Mouse (Mus musculus): ENCODE results near the gene Kirrel. TPM values are rescaled to one million over a fixed set of nuclear protein-coding genes. Genes with fewer than 3 reads are reported as not detected.

Gene Kirrel
- polyA plus RNA-seq (2015; fragmentation: Nextera tagmentation; extraction: Ambion mirVana), result 3.5 TPM in 2 replicates

DNA sequence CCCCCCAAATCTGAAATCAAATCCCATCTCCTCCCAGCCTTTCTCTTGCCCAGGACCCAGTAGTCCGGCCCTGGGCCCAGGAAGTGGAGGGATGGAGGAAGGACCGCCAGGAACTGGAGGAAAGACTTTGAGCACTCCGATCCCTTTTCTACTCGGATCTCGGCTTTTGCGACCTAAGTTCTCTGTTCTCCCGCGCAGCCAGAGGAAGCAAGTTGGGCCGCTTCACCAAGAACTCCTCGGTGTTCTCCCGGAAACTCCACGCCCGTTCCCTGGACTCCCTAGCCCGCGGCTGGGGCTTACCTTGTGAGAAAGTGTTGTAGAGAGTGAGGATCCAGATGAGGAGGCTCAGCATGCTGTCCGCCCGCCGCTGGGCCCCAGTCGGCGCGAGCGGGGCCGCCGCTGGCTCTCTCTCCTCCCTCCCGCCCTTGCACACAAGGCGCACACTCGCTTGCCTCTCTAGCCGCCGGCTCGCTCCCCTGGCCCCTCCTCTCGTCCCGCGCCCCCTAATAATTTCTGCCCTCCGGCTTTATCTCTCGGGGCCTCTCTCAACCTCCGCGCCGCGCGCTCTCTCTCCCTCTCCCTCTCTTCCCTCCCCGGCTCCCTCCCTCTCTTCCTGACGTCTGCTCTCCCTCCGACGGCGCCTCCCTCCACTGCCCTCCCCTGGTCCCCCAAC lies at the start of gene Kirrel:
Kirrel (minus strand) TSS at position 652 of the 673 bp plus-strand sequence.
- Histone ChIP-seq H3K4me1 (ENCODE audit: insufficient read depth, low read depth, low read length) (peaks cover 17% of the 10 kb centered on the region), H3K9me3 (ENCODE audit: low read length) (no peaks in the 10 kb centered on the region), H3K4me3 (ENCODE audit: low read depth, low read length) (peak within 1 kb of the TSS; percentile 69), H3K9ac (replicated peaks; ENCODE audit: low read depth) (peak within 1 kb of the TSS; percentile 64), H3K27me3 (replicated peaks; ENCODE audit: insufficient read depth, low read length) (no peaks in the 10 kb centered on the region), H3K4me2 (replicated peaks; ENCODE audit: low read depth, low read length) (peak within 1 kb of the TSS; percentile 72), H3K27ac (ENCODE audit: low read length) (peak within 1 kb of the TSS; percentile 66), H3K36me3 (ENCODE audit: insufficient read depth, low read length) (no peaks in the 10 kb centered on the region)
- peak; percentile 95 for DNase-seq (ENCODE audit: low spot score)
- WGBS, result under 1% methylated on average over 41 of the region's 45 CpGs
- ATAC-seq, result peak; percentile 92
- TF ChIP-seq EP300 (IDR thresholded peaks at IDR 0.05) (no peak), CTCF (IDR thresholded peaks at IDR 0.05) (peak; percentile 60)

DNA sequence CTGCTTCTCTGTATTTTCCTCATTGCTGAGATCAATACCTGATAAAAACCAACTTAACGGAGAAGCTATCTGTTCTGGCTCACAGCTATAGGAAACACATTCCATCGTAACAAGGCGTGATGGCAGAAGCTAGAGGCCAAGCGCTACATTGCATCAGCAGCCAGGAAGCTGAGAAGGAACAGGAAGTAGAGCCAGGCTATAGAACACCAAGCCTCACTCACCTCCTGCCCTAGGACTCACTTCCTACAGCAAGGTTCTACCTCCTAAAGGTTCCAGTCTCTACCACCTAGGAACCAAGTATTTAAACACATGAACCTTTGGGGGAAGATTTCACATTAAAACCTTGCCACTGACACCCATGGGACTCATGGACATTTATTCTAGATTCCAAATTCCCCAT lies 49.1 kb upstream of the Kirrel start:
- WGBS, result 58% methylated on average over 4 of the region's 4 CpGs
- no peaks in the 10 kb centered on the region for H3K9me3 ChIP-seq (ENCODE audit: low read length)
- H3K36me3 ChIP-seq (ENCODE audit: insufficient read depth, low read length), result no peaks in the 10 kb centered on the region
- no peak overlapping the region for H3K4me3 ChIP-seq (ENCODE audit: low read depth, low read length)
- H3K27ac ChIP-seq (ENCODE audit: low read length), result no peak overlapping the region
- H3K27me3 ChIP-seq (replicated peaks; ENCODE audit: insufficient read depth, low read length), result no peaks in the 10 kb centered on the region
- no peak overlapping the region for H3K9ac ChIP-seq (replicated peaks; ENCODE audit: low read depth)
- ATAC-seq, result no peak
- no peak overlapping the region for H3K4me2 ChIP-seq (replicated peaks; ENCODE audit: low read depth, low read length)
- no peak for DNase-seq (ENCODE audit: low spot score)
- H3K4me1 ChIP-seq (ENCODE audit: insufficient read depth, low read depth, low read length), result no peaks in the 10 kb centered on the region
- no peak for TF ChIP-seq CTCF (IDR thresholded peaks at IDR 0.05)
- no peak for TF ChIP-seq EP300 (IDR thresholded peaks at IDR 0.05)

DNA sequence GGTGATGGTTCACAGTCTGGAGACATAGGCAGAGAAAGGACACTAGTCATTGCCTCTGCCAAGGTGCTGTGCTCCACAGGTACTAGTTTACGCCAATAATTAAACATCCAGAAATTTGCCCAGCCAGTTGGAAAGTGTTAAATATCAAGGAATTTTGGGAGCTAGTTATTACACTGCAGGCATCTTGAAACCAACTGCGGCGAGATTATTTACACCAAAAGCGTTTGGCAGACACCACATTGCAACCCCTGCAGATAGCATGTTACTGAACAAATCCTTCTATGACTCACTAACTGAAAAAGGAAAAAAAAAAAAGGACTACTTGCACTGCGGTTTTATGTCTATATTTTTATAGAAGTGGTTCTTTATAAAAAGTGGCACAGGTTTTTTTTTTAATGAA lies 47.8 kb upstream of the Kirrel start:
- ATAC-seq (no peak), DNase-seq (ENCODE audit: low spot score) (no peak)
- no peak for TF ChIP-seq EP300 (IDR thresholded peaks at IDR 0.05)
- TF ChIP-seq CTCF (IDR thresholded peaks at IDR 0.05), result no peak
- no peaks in the 10 kb centered on the region for H3K27me3 ChIP-seq (replicated peaks; ENCODE audit: insufficient read depth, low read length)
- no peaks in the 10 kb centered on the region for H3K36me3 ChIP-seq (ENCODE audit: insufficient read depth, low read length)
- H3K4me2 ChIP-seq (replicated peaks; ENCODE audit: low read depth, low read length), result no peak overlapping the region
- no peak overlapping the region for H3K27ac ChIP-seq (ENCODE audit: low read length)
- H3K4me1 ChIP-seq (ENCODE audit: insufficient read depth, low read depth, low read length), result no peaks in the 10 kb centered on the region
- no peak overlapping the region for H3K4me3 ChIP-seq (ENCODE audit: low read depth, low read length)
- WGBS, result 92% methylated on average over 5 of the region's 5 CpGs
- no peaks in the 10 kb centered on the region for H3K9me3 ChIP-seq (ENCODE audit: low read length)
- no peak overlapping the region for H3K9ac ChIP-seq (replicated peaks; ENCODE audit: low read depth)

DNA sequence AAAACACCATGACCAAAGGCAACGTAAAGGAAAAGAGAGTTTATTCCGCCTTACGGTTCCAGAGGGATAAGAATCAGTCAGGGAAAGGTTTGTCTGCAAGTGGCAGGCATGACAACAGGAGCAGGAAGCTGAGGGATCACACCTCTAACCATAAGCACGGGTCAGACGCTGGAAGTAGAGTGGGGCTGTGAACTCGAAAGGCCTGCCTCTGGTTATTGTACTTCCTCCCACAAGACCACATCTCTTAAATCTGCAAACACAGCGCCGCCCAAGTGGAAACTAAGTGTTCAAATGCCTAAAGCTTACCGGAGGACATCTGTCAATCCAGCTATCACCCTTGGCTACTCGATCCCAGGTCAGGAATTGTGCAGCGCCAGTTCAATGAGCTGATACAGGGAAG lies 40.6 kb upstream of the Kirrel start:
- H3K27ac ChIP-seq (ENCODE audit: low read length), result no peak overlapping the region
- no peaks in the 10 kb centered on the region for H3K4me1 ChIP-seq (ENCODE audit: insufficient read depth, low read depth, low read length)
- no peak for ATAC-seq
- H3K9me3 ChIP-seq (ENCODE audit: low read length), result no peaks in the 10 kb centered on the region
- no peak overlapping the region for H3K9ac ChIP-seq (replicated peaks; ENCODE audit: low read depth)
- H3K27me3 ChIP-seq (replicated peaks; ENCODE audit: insufficient read depth, low read length), result no peaks in the 10 kb centered on the region
- no peak overlapping the region for H3K4me2 ChIP-seq (replicated peaks; ENCODE audit: low read depth, low read length)
- no peak for DNase-seq (ENCODE audit: low spot score)
- TF ChIP-seq EP300 (IDR thresholded peaks at IDR 0.05) (no peak), CTCF (IDR thresholded peaks at IDR 0.05) (no peak)
- WGBS, result 62% methylated on average over 11 of the region's 11 CpGs
- H3K4me3 ChIP-seq (ENCODE audit: low read depth, low read length), result no peak overlapping the region
- H3K36me3 ChIP-seq (ENCODE audit: insufficient read depth, low read length), result no peaks in the 10 kb centered on the region

DNA sequence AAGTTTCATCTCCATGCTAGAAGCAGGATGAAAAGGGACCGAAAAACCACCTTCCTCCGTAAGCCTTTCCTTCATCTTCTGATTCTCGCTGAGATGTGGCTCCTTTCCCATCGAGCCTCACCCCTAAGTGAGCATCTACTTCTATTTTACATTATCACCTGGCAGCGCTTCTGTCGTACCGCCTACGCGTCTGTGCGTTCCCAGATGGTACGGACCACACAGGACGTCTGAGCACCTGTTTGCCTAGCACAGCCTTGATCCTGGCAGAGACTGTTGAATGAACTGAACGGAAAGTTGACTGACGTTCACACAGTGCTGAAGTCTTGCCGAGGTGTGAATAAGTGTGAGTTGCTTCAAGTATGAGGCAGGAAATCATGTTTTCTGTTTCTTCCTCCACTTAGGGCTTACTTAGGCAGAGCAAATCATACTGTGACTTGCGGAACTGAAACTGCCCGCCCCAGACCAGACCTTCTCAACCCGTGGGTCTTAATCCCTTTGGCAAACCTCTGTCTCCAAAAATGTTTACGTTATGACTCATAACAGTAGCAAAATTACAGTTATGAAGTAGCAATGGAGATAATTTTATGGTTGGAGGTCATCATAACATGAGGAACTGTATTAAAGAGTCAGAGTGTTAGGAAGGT lies 39.8 kb upstream of the Kirrel start:
- DNase-seq (ENCODE audit: low spot score), result no peak
- Histone ChIP-seq H3K36me3 (ENCODE audit: insufficient read depth, low read length) (no peaks in the 10 kb centered on the region), H3K9ac (replicated peaks; ENCODE audit: low read depth) (no peak overlapping the region), H3K4me1 (ENCODE audit: insufficient read depth, low read depth, low read length) (no peaks in the 10 kb centered on the region), H3K9me3 (ENCODE audit: low read length) (no peaks in the 10 kb centered on the region), H3K27me3 (replicated peaks; ENCODE audit: insufficient read depth, low read length) (no peaks in the 10 kb centered on the region), H3K4me3 (ENCODE audit: low read depth, low read length) (no peak overlapping the region), H3K27ac (ENCODE audit: low read length) (no peak overlapping the region), H3K4me2 (replicated peaks; ENCODE audit: low read depth, low read length) (no peak overlapping the region)
- no peak for ATAC-seq
- WGBS, result 80% methylated on average over 19 of the region's 19 CpGs
- no peak for TF ChIP-seq EP300 (IDR thresholded peaks at IDR 0.05)
- no peak for TF ChIP-seq CTCF (IDR thresholded peaks at IDR 0.05)

DNA sequence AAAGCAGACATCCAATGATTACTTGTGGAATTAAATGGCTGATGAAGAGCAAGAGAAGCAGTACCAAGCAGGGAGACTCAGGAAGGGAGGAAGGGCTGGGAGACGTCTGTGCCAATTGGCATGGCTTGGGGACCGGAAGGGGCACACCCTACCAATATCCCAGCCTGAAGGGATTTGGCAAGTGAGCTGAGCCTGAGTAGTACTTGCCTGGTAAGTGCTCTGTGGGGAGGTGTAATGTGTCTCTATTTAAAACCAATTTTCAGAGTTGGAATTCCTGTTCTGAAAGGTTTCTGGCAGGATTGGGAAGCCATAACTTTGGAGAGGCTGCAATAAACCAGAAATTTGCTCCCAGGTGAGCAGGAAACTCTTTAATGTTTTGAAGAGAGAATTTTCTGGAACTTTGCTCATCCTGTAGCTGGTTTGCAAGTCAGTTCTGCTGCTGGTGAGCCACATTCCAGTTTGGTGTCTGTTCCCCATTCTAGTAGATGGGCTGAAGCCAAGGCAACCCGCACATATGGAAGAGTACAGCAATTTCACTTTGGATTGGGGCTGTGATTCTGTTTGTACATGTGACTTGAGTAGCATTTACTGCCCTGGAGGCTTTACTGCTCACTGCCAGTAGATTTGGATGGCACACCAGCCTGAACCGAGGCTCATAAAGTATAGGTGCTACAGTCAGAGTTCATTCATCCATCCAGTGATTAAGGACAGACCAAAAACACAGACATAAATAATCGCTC lies 32.0 kb upstream of the Kirrel start:
- H3K9me3 ChIP-seq (ENCODE audit: low read length), result no peaks in the 10 kb centered on the region
- H3K4me3 ChIP-seq (ENCODE audit: low read depth, low read length), result no peak overlapping the region
- H3K9ac ChIP-seq (replicated peaks; ENCODE audit: low read depth), result no peak overlapping the region
- H3K27ac ChIP-seq (ENCODE audit: low read length), result no peak overlapping the region
- ATAC-seq (no peak), DNase-seq (ENCODE audit: low spot score) (no peak)
- H3K4me2 ChIP-seq (replicated peaks; ENCODE audit: low read depth, low read length), result no peak overlapping the region
- no peaks in the 10 kb centered on the region for H3K36me3 ChIP-seq (ENCODE audit: insufficient read depth, low read length)
- no peaks in the 10 kb centered on the region for H3K27me3 ChIP-seq (replicated peaks; ENCODE audit: insufficient read depth, low read length)
- 76% methylated on average over 5 of the region's 5 CpGs for WGBS
- H3K4me1 ChIP-seq (ENCODE audit: insufficient read depth, low read depth, low read length), result no peaks in the 10 kb centered on the region
- TF ChIP-seq EP300 (IDR thresholded peaks at IDR 0.05) (no peak), CTCF (IDR thresholded peaks at IDR 0.05) (no peak)

Measured in lung, postnatal 0 days (tissue).